Mouse (Mus musculus) layer of hippocampus, adult 9-10 months (tissue): ENCODE measurements around the gene Acsbg1.

ENCODE experiments used
- DNase-seq: peaks from one replicate; pipeline ENCODE4 v3.0.0; 2022; ENCODE audit warnings: low spot score

Gene Acsbg1

GRCm38 (mm10) chr9:54668455-54668854 is 6.8 kb upstream of the Acsbg1 start:
- peak; percentile 33 for DNase-seq

- DNase-seq, result no peak
Observed at GRCm38 (mm10) chr9:54666116-54666515, 4.4 kb upstream of the Acsbg1 start.

- DNase-seq, result no peak
Observed at GRCm38 (mm10) chr9:54664358-54664757, 2.7 kb upstream of the Acsbg1 start.

GRCm38 (mm10) chr9:54658773-54659172 is 2.9 kb downstream of the Acsbg1 start:
- no peak for DNase-seq

- no peak for DNase-seq
Observed at GRCm38 (mm10) chr9:54656402-54656801, 5.3 kb downstream of the Acsbg1 start.

GRCm38 (mm10) chr9:54655846-54656245 is 5.8 kb downstream of the Acsbg1 start:
- no peak for DNase-seq

GRCm38 (mm10) chr9:54652778-54653177 is 8.9 kb downstream of the Acsbg1 start:
- DNase-seq, result no peak

GRCm38 (mm10) chr9:54649360-54649759 is 12.3 kb downstream of the Acsbg1 start:
- DNase-seq, result no peak

- DNase-seq, result no peak
Observed at GRCm38 (mm10) chr9:54647456-54647855, 14.2 kb downstream of the Acsbg1 start.

- no peak for DNase-seq
Observed at GRCm38 (mm10) chr9:54646252-54646651, 15.4 kb downstream of the Acsbg1 start.

GRCm38 (mm10) chr9:54645530-54645929 is 16.1 kb downstream of the Acsbg1 start:
- no peak for DNase-seq

- no peak for DNase-seq
Observed at GRCm38 (mm10) chr9:54643179-54643578, 18.5 kb downstream of the Acsbg1 start.

- DNase-seq, result no peak
Observed at GRCm38 (mm10) chr9:54642556-54642955, 19.1 kb downstream of the Acsbg1 start.

GRCm38 (mm10) chr9:54642149-54642548 is 19.5 kb downstream of the Acsbg1 start:
- no peak for DNase-seq

- no peak for DNase-seq
Observed at GRCm38 (mm10) chr9:54641548-54641947, 20.1 kb downstream of the Acsbg1 start.

GRCm38 (mm10) chr9:54639192-54639591 is 22.5 kb downstream of the Acsbg1 start:
- DNase-seq, result no peak

GRCm38 (mm10) chr9:54637510-54638314 is 24.0 kb downstream of the Acsbg1 start:
- DNase-seq, result no peak

- DNase-seq, result no peak
Observed at GRCm38 (mm10) chr9:54633401-54633800, 28.3 kb downstream of the Acsbg1 start.

- DNase-seq, result no peak
Observed at GRCm38 (mm10) chr9:54630905-54631304, 30.8 kb downstream of the Acsbg1 start.

GRCm38 (mm10) chr9:54629613-54630261 is 31.9 kb downstream of the Acsbg1 start:
- no peak for DNase-seq

GRCm38 (mm10) chr9:54628752-54629151 is 32.9 kb downstream of the Acsbg1 start:
- DNase-seq, result no peak

GRCm38 (mm10) chr9:54627240-54627639 is 34.4 kb downstream of the Acsbg1 start:
- DNase-seq, result no peak

GRCm38 (mm10) chr9:54614182-54614850 is 47.4 kb downstream of the Acsbg1 start:
- DNase-seq, result peak; percentile 48
